Mouse (Mus musculus) midbrain, embryonic 10.5 days (tissue): Measurements from ENCODE around the gene Ube3a. TPM values are rescaled to one million over a fixed set of nuclear protein-coding genes. Genes with fewer than 3 reads are reported as not detected.

Experiments used
- DNase-seq: peaks from one replicate; pipeline ENCODE4 v3.0.0-alpha.2; 2017; ENCODE audit warnings: low spot score
- H3K27ac ChIP-seq: fragments of 300-500 bp; sonication (generic); replicated peaks from 2 replicates; pipeline ENCODE4 v1.5.1; 2016; ENCODE audit warnings: mild to moderate bottlenecking
- H3K27me3 ChIP-seq: fragments of 300-500 bp; sonication (generic); 2 replicates; pipeline ENCODE4 v1.6.1; 2016; ENCODE audit warnings: low read depth, mild to moderate bottlenecking; ENCODE audit not compliant: poor library complexity, severe bottlenecking
- H3K36me3 ChIP-seq: fragments of 300-500 bp; sonication (generic); 2 replicates; pipeline ENCODE4 v1.6.1; 2016; ENCODE audit warnings: mild to moderate bottlenecking, moderate library complexity
- H3K4me1 ChIP-seq: fragments of 300-500 bp; sonication (generic); 2 replicates; pipeline ENCODE4 v1.6.1; 2016
- H3K4me3 ChIP-seq: fragments of 300-500 bp; sonication (generic); 2 replicates; pipeline ENCODE4 v1.5.1; 2016; ENCODE audit warnings: mild to moderate bottlenecking, moderate library complexity
- H3K9me3 ChIP-seq: fragments of 300-500 bp; sonication (generic); replicated peaks from 2 replicates; pipeline ENCODE4 v1.6.1; 2016; ENCODE audit warnings: mild to moderate bottlenecking
- WGBS: fragments of 180-500 bp; shearing (Covaris S2); methylation state at CpG from one replicate; pipeline ENCODE4 v1.1.7; 2016; 5-methylcytosine and 5-hydroxymethylcytosine counted together
- polyA plus RNA-seq: library from polyadenylated mRNA; unstranded; fragments of >200 nt; fragmentation: Nextera tagmentation; extraction: Ambion mirVana; gene quantifications from 2 replicates; pipeline ENCODE4 v1.2.1, GENCODE M21; 2016

Gene Ube3a
- polyA plus RNA-seq, 1 experiment from 2014 or later = 106 TPM

GRCm38 (mm10) chr7:59265538-59265937, 37.0 kb downstream of the Ube3a start:
- Histone ChIP-seq H3K4me3 (no peak overlapping the region), H3K27ac (no peak overlapping the region), H3K36me3 (peaks cover 5% of the 10 kb centered on the region; the same call in 1 of the 2 replicates), H3K27me3 (no peaks in the 10 kb centered on the region), H3K9me3 (no peaks in the 10 kb centered on the region), H3K4me1 (no peaks in the 10 kb centered on the region)
- DNase-seq = no peak
- 93% methylated on average over 1 of the region's 1 CpGs for WGBS

GRCm38 (mm10) chr7:59271775-59272174, 43.2 kb downstream of the Ube3a start:
- H3K27me3 ChIP-seq = no peaks in the 10 kb centered on the region
- WGBS = 91% methylated on average over 4 of the region's 4 CpGs
- H3K4me3 ChIP-seq = no peak overlapping the region
- DNase-seq = no peak
- no peaks in the 10 kb centered on the region for H3K4me1 ChIP-seq
- H3K9me3 ChIP-seq = no peaks in the 10 kb centered on the region
- no peak overlapping the region for H3K27ac ChIP-seq
- H3K36me3 ChIP-seq = peaks cover 22% of the 10 kb centered on the region

GRCm38 (mm10) chr7:59312576-59312975, 84.0 kb downstream of the Ube3a start:
- Histone ChIP-seq H3K36me3 (peaks cover 23% of the 10 kb centered on the region), H3K9me3 (no peaks in the 10 kb centered on the region), H3K27ac (no peak overlapping the region), H3K27me3 (no peaks in the 10 kb centered on the region), H3K4me3 (no peak overlapping the region), H3K4me1 (no peaks in the 10 kb centered on the region)
- no peak for DNase-seq
- 88% methylated on average over 1 of the region's 1 CpGs for WGBS

- 93% methylated on average over 1 of the region's 1 CpGs for WGBS
- no peak for DNase-seq
- Histone ChIP-seq H3K4me1 (no peaks in the 10 kb centered on the region), H3K27me3 (no peaks in the 10 kb centered on the region), H3K9me3 (no peaks in the 10 kb centered on the region), H3K4me3 (no peak overlapping the region), H3K36me3 (no peaks in the 10 kb centered on the region), H3K27ac (no peak overlapping the region)
Measured at GRCm38 (mm10) chr7:59322759-59323158, 94.2 kb downstream of the Ube3a start.
